Mouse (Mus musculus): ENCODE results near the gene Gstm4. TPM values are rescaled to one million over a fixed set of nuclear protein-coding genes. Genes with fewer than 3 reads are reported as not detected.
"Not testable (repeated sequence)": the region's sequence is repeated elsewhere in the genome, so short reads cannot be mapped to it uniquely, and the experiment has no call there.

The Gstm4 gene
- polyA plus RNA-seq, 1 experiment from 2014 or later, result 29.6 TPM

GRCm38 (mm10) chr3:108026049-108026448 lies 18.6 kb downstream of the Gstm4 start:
- H3K4me3 ChIP-seq (replicated peaks; ENCODE audit: low read length), result no peak overlapping the region
- H3K9ac ChIP-seq (ENCODE audit: low read length), result no peak overlapping the region
- ATAC-seq (ENCODE audit: insufficient read depth, low FRiP score), result peak; percentile 71; the same call in 1 of the 2 replicates
- 54% methylated on average over 5 of the region's 5 CpGs for WGBS
- no peaks in the 10 kb centered on the region for H3K9me3 ChIP-seq (replicated peaks; ENCODE audit: control insufficient read depth, low read length)
- peaks cover 5% of the 10 kb centered on the region; the same call in 1 of the 2 replicates for H3K4me1 ChIP-seq (ENCODE audit: control insufficient read depth, insufficient read depth, low read length)
- H3K27ac ChIP-seq (ENCODE audit: low read length), result peak overlapping the region; percentile 56; the same call in 1 of the 2 replicates
- H3K36me3 ChIP-seq (ENCODE audit: control insufficient read depth, insufficient read depth, low read length), result no peaks in the 10 kb centered on the region
- no peak overlapping the region for H3K4me2 ChIP-seq (ENCODE audit: low read depth, low read length)
- H3K27me3 ChIP-seq (ENCODE audit: control insufficient read depth, insufficient read depth, low read length), result no peaks in the 10 kb centered on the region

GRCm38 (mm10) chr3:108025318-108025717 lies 19.4 kb downstream of the Gstm4 start:
- Histone ChIP-seq H3K9me3 (replicated peaks; ENCODE audit: control insufficient read depth, low read length) (no peaks in the 10 kb centered on the region), H3K9ac (ENCODE audit: low read length) (no peak overlapping the region), H3K4me1 (ENCODE audit: control insufficient read depth, insufficient read depth, low read length) (peaks cover 5% of the 10 kb centered on the region; the same call in 1 of the 2 replicates), H3K4me2 (ENCODE audit: low read depth, low read length) (no peak overlapping the region), H3K4me3 (replicated peaks; ENCODE audit: low read length) (no peak overlapping the region), H3K27me3 (ENCODE audit: control insufficient read depth, insufficient read depth, low read length) (no peaks in the 10 kb centered on the region), H3K36me3 (ENCODE audit: control insufficient read depth, insufficient read depth, low read length) (no peaks in the 10 kb centered on the region), H3K27ac (ENCODE audit: low read length) (peak overlapping the region; percentile 56)
- ATAC-seq (ENCODE audit: insufficient read depth, low FRiP score), result peak; percentile 63
- WGBS, result 32% methylated on average over 4 of the region's 4 CpGs

DNA sequence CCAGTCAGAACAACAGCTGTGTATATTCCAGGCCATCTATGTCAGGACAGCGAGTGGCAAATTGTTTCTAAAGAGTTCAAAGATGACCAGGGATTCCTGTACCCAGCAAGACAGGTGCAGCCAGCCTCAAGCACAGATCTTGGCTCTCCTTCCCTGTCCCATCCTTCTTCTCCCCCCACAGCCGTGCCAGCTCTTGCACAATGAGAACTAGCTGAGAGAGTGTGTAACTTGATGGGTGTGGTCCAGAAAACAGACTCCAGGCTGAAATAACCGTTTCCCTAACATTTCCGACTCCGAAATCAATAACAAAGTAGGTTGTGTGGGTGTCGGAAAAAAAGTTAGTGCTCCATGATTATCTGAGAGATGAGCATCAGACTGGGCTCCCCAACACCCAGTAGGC lies 22.0 kb downstream of the Gstm4 start:
- Histone ChIP-seq H3K4me1 (ENCODE audit: control insufficient read depth, insufficient read depth, low read length) (peaks cover 8% of the 10 kb centered on the region), H3K27me3 (ENCODE audit: control insufficient read depth, insufficient read depth, low read length) (no peaks in the 10 kb centered on the region), H3K9ac (ENCODE audit: low read length) (no peak overlapping the region), H3K9me3 (replicated peaks; ENCODE audit: control insufficient read depth, low read length) (no peaks in the 10 kb centered on the region), H3K4me2 (ENCODE audit: low read depth, low read length) (0 out of 2 replicates have a peak overlapping the region, but pooled peaks have one; percentile 8), H3K36me3 (ENCODE audit: control insufficient read depth, insufficient read depth, low read length) (no peaks in the 10 kb centered on the region), H3K4me3 (replicated peaks; ENCODE audit: low read length) (no peak overlapping the region), H3K27ac (ENCODE audit: low read length) (no peak overlapping the region)
- WGBS, result 55% methylated on average over 6 of the region's 6 CpGs
- ATAC-seq (ENCODE audit: insufficient read depth, low FRiP score), result no peak

DNA sequence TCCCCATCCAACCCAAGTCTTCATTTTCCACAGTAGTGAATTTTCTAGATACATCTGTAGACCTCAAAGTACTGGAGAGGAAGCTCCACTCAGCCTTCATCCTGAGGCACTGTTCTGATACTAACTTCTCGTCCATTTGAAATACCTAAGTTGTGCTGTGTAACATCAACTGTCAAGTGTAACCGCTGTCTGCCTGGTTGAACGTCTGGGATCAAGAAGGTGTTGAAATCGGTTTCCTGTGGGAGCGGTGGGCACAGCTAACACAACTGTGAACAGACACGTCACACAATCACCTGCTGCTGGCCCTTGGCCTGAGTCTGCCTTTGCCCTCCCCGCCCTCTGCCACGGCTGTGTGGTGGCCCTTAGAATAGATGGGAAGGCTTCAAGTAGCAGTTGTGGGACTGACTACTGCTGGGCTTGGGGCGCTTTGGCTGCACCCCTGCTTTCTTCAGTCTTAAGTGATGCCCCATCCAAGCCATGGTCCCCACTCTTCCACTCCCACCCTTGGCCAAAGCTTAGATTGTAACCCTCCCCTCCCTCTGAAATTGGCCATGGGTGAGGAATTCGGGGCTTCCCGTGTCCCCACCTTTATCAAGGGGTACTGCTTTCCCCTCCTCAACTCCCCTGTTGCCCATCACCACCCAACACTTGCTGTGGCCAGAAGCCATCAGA lies 24.2 kb downstream of the Gstm4 start:
- H3K36me3 ChIP-seq (ENCODE audit: control insufficient read depth, insufficient read depth, low read length); H3K9ac ChIP-seq (ENCODE audit: low read length); H3K4me2 ChIP-seq (ENCODE audit: low read depth, low read length); H3K27me3 ChIP-seq (ENCODE audit: control insufficient read depth, insufficient read depth, low read length); H3K9me3 ChIP-seq (replicated peaks; ENCODE audit: control insufficient read depth, low read length); H3K27ac ChIP-seq (ENCODE audit: low read length); H3K4me3 ChIP-seq (replicated peaks; ENCODE audit: low read length); H3K4me1 ChIP-seq (ENCODE audit: control insufficient read depth, insufficient read depth, low read length); ATAC-seq (ENCODE audit: insufficient read depth, low FRiP score): not testable (repeated sequence)
- 70% methylated on average over 11 of the region's 11 CpGs for WGBS

DNA sequence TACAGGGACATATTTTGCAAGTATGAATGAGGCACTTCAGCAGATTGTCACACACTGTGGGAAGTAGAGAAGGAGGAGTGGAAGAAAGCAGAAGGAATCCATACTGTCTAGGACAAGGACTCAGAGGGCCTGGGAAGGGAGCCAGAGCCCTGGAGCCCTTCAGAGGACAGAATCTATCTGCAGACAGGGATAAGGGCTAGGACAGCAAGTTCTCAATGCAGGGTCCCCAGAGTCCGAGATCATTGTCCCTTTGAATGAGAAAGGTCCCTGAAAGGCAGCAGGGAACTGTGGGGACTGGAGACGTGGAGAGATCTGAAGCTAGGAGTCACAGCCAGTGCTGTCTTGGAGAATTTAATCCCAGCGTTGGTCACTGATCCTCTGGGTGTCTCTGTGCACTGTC lies 25.5 kb downstream of the Gstm4 start:
- 69% methylated on average over 3 of the region's 3 CpGs for WGBS
- ATAC-seq (ENCODE audit: insufficient read depth, low FRiP score); H3K27ac ChIP-seq (ENCODE audit: low read length); H3K4me1 ChIP-seq (ENCODE audit: control insufficient read depth, insufficient read depth, low read length); H3K27me3 ChIP-seq (ENCODE audit: control insufficient read depth, insufficient read depth, low read length); H3K4me3 ChIP-seq (replicated peaks; ENCODE audit: low read length); H3K4me2 ChIP-seq (ENCODE audit: low read depth, low read length); H3K9me3 ChIP-seq (replicated peaks; ENCODE audit: control insufficient read depth, low read length); H3K36me3 ChIP-seq (ENCODE audit: control insufficient read depth, insufficient read depth, low read length); H3K9ac ChIP-seq (ENCODE audit: low read length): not testable (repeated sequence)

DNA sequence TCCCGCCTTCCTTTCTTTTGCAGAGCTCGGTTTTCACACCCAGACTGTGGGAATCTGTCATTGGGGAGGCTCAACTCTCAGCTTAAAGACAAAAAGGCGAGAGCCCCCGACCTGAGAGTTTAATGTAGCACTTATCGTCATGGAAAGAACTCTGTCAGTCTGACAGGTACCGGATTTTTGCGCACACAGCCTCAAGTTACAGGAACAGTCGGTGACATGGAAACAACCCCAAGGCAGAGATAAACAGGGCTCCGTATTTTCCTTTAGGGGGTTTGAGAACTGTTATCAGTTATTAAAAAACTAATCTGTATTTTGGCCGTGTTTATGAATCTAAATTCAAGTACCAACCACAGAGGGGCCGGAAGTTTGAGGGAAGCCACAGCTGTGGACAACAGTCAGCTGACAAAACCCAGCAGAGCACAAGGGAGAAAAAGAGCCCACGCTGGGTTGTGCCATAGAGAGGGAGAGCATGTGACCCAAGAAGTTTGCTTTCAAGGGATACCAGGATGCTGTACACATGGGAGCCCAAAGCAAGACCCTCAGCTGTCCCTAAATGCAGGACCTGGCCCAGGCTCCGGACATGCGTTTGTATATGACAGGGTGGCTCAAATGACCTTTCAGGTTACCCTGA lies 26.4 kb downstream of the Gstm4 start:
- Histone ChIP-seq H3K4me3 (replicated peaks; ENCODE audit: low read length) (peak overlapping the region; percentile 53), H3K27ac (ENCODE audit: low read length) (peak overlapping the region; percentile 93), H3K27me3 (ENCODE audit: control insufficient read depth, insufficient read depth, low read length) (no peaks in the 10 kb centered on the region), H3K4me2 (ENCODE audit: low read depth, low read length) (peak overlapping the region; percentile 67), H3K9me3 (replicated peaks; ENCODE audit: control insufficient read depth, low read length) (no peaks in the 10 kb centered on the region), H3K4me1 (ENCODE audit: control insufficient read depth, insufficient read depth, low read length) (peaks cover 17% of the 10 kb centered on the region), H3K36me3 (ENCODE audit: control insufficient read depth, insufficient read depth, low read length) (no peaks in the 10 kb centered on the region), H3K9ac (ENCODE audit: low read length) (peak overlapping the region; percentile 67)
- WGBS, result 15% methylated on average over 14 of the region's 14 CpGs
- ATAC-seq (ENCODE audit: insufficient read depth, low FRiP score), result no peak

GRCm38 (mm10) chr3:108017473-108018189 lies 27.1 kb downstream of the Gstm4 start, which contains the start of gene Gstm1:
Gstm1 (minus strand) TSS chr3:108017973.
- H3K36me3 ChIP-seq (ENCODE audit: control insufficient read depth, insufficient read depth, low read length), result no peaks in the 10 kb centered on the region
- under 1% methylated on average over 31 of the region's 31 CpGs for WGBS
- H3K9ac ChIP-seq (ENCODE audit: low read length), result peak within 1 kb of the TSS; percentile 70
- no peaks in the 10 kb centered on the region for H3K9me3 ChIP-seq (replicated peaks; ENCODE audit: control insufficient read depth, low read length)
- peak within 1 kb of the TSS; percentile 67 for H3K4me2 ChIP-seq (ENCODE audit: low read depth, low read length)
- peaks cover 20% of the 10 kb centered on the region for H3K4me1 ChIP-seq (ENCODE audit: control insufficient read depth, insufficient read depth, low read length)
- peak within 1 kb of the TSS; percentile 93 for H3K27ac ChIP-seq (ENCODE audit: low read length)
- peak; percentile 98 for ATAC-seq (ENCODE audit: insufficient read depth, low FRiP score)
- peak within 1 kb of the TSS; percentile 53 for H3K4me3 ChIP-seq (replicated peaks; ENCODE audit: low read length)
- H3K27me3 ChIP-seq (ENCODE audit: control insufficient read depth, insufficient read depth, low read length), result no peaks in the 10 kb centered on the region

DNA sequence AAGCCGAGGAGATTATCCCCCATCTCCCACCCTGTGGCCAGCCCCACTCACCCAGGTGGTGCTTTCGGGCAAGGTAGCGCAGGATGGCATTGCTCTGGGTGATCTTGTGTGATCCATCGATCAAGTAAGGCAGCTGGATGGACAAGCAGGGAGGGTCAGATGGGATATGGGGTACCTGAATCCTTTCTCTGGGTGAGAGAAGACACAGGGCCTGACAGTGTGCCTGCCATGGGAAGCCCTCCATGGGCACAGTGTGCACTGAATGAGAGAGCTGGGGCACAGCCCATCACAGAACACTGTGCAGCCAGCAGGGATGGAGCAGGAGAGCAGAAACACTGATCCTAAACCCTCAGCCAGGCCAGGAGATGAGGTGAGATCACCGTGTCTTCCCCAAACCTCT lies 28.2 kb downstream of the Gstm4 start:
- Histone ChIP-seq H3K4me1 (ENCODE audit: control insufficient read depth, insufficient read depth, low read length) (peaks cover 15% of the 10 kb centered on the region), H3K4me2 (ENCODE audit: low read depth, low read length) (peak overlapping the region; percentile 67), H3K4me3 (replicated peaks; ENCODE audit: low read length) (peak overlapping the region; percentile 53), H3K9ac (ENCODE audit: low read length) (peak overlapping the region; percentile 70)
- H3K27ac ChIP-seq (ENCODE audit: low read length); H3K9me3 ChIP-seq (replicated peaks; ENCODE audit: control insufficient read depth, low read length); H3K27me3 ChIP-seq (ENCODE audit: control insufficient read depth, insufficient read depth, low read length); ATAC-seq (ENCODE audit: insufficient read depth, low FRiP score); H3K36me3 ChIP-seq (ENCODE audit: control insufficient read depth, insufficient read depth, low read length): not testable (repeated sequence)
- 81% methylated on average over 5 of the region's 5 CpGs for WGBS

DNA sequence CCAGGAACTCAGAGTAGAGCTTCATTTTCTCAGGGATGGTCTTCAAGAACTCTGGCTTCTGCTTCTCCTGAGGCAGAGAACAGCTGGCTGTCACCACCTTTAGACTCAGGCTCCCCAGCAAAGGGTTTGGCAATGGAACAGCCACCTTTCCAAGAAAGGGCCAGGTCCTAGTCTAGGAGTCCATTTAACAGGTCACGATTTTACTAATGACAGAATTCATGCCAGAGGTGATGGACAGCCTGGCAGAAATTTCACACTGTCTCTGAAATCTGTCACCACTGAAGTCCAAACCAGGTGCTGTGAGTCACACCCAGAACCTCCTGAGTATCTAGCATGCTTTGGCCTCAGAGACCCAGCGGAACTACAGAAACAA lies 29.7 kb downstream of the Gstm4 start:
- Histone ChIP-seq H3K9ac (ENCODE audit: low read length) (no peak overlapping the region; the same call in 1 of the 2 replicates), H3K27ac (ENCODE audit: low read length) (no peak overlapping the region), H3K27me3 (ENCODE audit: control insufficient read depth, insufficient read depth, low read length) (no peaks in the 10 kb centered on the region), H3K4me2 (ENCODE audit: low read depth, low read length) (no peak overlapping the region; the same call in 1 of the 2 replicates), H3K4me1 (ENCODE audit: control insufficient read depth, insufficient read depth, low read length) (peaks cover 15% of the 10 kb centered on the region), H3K4me3 (replicated peaks; ENCODE audit: low read length) (no peak overlapping the region), H3K36me3 (ENCODE audit: control insufficient read depth, insufficient read depth, low read length) (no peaks in the 10 kb centered on the region; the same call in 1 of the 2 replicates), H3K9me3 (replicated peaks; ENCODE audit: control insufficient read depth, low read length) (no peaks in the 10 kb centered on the region)
- ATAC-seq (ENCODE audit: insufficient read depth, low FRiP score), result no peak
- 90% methylated on average over 2 of the region's 2 CpGs for WGBS

All from stomach, embryonic 16.5 days (tissue).